Mouse (Mus musculus): Measurements from ENCODE around the gene Tm9sf1.

Gene Tm9sf1

GRCm38 (mm10) chr14:55634874-55635522, 8.6 kb downstream of the Tm9sf1 start:
- DNase-seq (ENCODE audit: low spot score in 2 of 2): peak; percentile 34 to 37

- DNase-seq (ENCODE audit: low spot score in 2 of 2): peak; percentile 36 to 41
Observed at GRCm38 (mm10) chr14:55629312-55629711, 14.3 kb downstream of the Tm9sf1 start.

GRCm38 (mm10) chr14:55628077-55628827, 15.4 kb downstream of the Tm9sf1 start:
- no peak for DNase-seq (ENCODE audit: low spot score in 2 of 2)

- DNase-seq (ENCODE audit: low spot score in 2 of 2): no peak
Observed at GRCm38 (mm10) chr14:55618486-55619195, 25.0 kb downstream of the Tm9sf1 start.

- DNase-seq (ENCODE audit: low spot score in 2 of 2): no peak
Observed at GRCm38 (mm10) chr14:55617822-55618221, 25.8 kb downstream of the Tm9sf1 start, which contains the start of gene Rec8. Gene Rec8, plus strand, starts transcription at chr14:55618037.

GRCm38 (mm10) chr14:55616844-55617243, 26.8 kb downstream of the Tm9sf1 start:
- DNase-seq (ENCODE audit: low spot score in 2 of 2): no peak

DNA sequence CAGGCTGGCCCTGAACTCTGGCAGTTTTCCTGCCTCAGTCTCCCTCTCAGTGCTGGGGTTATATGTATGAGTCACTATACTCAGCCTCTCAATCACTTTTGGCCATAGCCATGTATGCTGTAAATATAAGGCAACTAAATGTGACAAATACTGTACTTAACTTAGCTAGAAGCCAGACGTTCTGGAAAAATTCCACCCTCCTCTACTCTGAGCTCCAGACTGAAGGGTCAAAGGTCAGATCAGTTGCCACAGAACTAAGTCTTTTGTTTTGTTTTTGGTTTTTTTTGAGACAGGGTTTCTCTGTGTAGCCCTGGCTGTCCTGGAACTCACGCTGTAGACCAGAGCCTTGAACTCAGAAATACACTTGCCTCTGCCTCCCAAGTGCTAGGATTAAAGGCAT, 27.7 kb downstream of the Tm9sf1 start:
- no peak for DNase-seq (ENCODE audit: low spot score in 2 of 2)

GRCm38 (mm10) chr14:55614565-55615178, 28.9 kb downstream of the Tm9sf1 start:
- DNase-seq (ENCODE audit: low spot score in 2 of 2): no peak

GRCm38 (mm10) chr14:55613346-55613745, 30.3 kb downstream of the Tm9sf1 start:
- DNase-seq (ENCODE audit: low spot score in 2 of 2): no peak

- no peak for DNase-seq (ENCODE audit: low spot score in 2 of 2)
Observed at GRCm38 (mm10) chr14:55608339-55608738, 35.3 kb downstream of the Tm9sf1 start.

DNA sequence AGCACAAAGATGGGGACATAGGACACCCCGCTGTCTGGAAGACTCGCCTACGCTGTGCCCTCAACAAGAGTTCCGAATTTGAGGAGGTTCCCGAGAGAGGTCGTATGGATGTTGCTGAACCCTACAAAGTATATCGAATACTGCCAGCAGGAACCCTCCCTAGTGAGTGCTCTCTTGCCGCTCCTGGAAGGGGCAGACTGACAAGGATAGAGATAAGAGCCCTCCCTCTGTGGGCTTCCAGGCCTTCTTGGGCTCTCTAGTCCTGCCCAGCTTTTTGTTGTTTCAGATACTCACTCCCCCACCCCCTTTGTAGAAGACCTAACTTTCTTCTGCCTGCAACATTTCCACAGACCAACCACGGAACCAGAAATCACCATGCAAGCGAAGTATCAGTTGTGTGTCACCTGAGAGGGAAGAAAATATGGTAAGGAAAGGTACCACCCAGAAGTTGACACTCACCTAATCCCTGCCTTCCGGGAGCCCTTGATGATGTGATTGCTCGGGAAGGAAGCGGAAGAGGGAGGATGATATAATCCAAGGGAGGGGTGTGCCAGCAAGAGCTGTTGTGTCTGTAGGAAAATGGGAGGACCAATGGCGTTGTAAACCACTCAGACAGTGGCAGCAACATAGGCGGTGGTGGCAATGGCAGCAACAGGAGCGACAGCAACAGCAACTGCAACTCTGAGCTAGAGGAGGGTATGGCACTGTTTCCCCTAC, 37.7 kb downstream of the Tm9sf1 start:
- DNase-seq (ENCODE audit: low spot score in 2 of 2): no peak

DNA sequence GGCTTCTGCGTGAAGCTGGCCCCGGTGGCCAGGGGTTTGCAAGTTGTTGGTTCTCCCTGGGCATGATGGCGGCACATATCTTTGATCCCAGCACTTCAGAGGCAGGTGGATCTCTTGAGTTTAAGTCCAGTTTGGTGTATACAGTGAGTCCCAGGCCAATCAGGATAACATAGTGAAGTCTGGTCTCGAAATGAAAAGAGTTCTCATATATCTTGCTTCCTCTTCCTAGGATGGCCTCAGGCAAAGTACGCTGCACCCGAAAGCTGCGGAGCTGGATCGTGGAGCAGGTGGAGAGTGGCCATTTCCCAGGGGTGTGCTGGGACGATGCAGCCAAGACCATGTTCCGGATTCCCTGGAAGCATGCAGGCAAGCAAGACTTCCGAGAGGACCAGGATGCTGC, 38.8 kb downstream of the Tm9sf1 start:
- DNase-seq (ENCODE audit: low spot score in 2 of 2): no peak

- DNase-seq (ENCODE audit: low spot score in 2 of 2): peak; percentile 93 to 95
Observed at GRCm38 (mm10) chr14:55603633-55604576, 39.7 kb downstream of the Tm9sf1 start.

DNA sequence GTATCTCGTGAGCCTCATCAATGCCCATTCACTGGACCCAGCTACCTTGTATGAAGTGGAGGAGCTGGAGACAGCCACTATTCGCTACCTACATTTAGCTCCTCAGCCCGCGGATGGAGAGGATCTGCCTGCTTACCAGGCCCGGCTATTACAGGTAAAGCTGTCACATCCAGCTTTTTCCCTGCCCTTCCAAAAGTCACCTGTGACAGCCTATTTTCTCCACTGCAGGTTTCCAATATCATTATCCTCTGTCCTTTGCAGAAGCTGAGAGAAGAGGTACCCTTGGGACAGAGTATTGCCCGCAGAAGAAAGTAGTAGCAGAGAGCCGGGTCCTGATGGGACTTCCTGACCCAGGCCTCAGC, 40.4 kb downstream of the Tm9sf1 start, which contains the start of gene Irf9:
TSS of gene Irf9 (plus strand) at position 301 of the 362 bp plus-strand sequence.
- no peak for DNase-seq (ENCODE audit: low spot score in 2 of 2)

DNA sequence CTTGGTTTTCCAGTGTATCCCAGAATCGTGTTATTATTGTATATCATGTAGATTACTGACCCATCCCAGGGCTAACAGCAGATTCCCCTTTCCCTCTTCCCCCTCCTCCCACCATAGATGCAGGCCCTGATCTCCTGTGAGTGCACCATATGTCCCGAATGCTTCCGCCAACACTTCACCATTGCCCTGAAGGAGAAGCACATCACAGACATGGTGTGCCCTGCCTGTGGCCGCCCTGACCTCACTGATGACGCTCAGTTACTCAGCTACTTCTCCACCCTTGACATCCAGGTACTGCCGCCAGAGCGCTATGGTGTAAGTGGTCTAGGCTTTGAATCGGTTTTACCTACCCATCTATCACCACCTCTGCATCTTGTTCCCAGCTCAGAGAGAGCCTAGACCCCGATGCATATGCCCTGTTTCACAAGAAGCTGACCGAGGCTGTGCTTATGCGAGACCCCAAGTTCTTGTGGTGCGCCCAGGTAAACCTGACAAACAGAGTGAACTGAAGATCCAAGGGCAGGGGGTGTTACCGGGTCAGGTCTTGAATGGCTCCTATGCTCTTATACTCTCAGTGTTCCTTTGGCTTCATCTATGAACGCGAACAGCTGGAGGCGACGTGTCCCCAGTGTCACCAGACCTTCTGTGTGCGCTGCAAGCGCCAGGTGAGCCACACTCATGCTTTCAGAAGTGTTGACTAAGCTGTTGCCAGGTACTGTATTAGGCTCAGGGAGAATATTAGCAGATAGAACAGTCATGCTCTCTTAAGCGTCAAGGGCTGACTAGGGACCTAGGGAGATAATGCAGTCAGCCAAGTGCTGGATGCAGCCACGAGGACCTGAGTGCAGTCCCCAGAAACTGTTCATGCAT, 44.9 kb downstream of the Tm9sf1 start:
- no peak for DNase-seq (ENCODE audit: low spot score in 2 of 2)

GRCm38 (mm10) chr14:55596036-55596690, 47.4 kb downstream of the Tm9sf1 start:
- no peak for DNase-seq (ENCODE audit: low spot score in 2 of 2)

DNA sequence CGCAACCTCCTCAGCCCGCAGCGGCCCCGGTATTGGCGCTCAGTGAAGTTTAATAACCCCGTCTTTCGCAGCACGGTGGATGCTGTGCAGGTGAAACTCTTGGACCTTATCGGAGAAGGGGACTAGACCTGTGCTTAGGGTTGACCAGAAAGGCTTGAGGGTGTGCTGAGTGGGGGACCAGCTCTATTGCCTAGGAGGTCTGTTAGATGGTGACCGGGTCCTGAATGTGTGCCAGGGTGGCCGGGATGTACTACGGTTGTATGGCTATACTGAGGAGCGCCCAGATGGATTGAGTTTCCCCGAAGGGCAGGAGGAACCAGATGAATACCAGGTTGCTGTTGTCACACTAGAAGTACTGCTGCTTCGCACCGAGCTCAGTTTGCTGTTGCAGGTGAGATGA, 51.4 kb downstream of the Tm9sf1 start:
- DNase-seq (ENCODE audit: low spot score in 2 of 2): no peak

DNA sequence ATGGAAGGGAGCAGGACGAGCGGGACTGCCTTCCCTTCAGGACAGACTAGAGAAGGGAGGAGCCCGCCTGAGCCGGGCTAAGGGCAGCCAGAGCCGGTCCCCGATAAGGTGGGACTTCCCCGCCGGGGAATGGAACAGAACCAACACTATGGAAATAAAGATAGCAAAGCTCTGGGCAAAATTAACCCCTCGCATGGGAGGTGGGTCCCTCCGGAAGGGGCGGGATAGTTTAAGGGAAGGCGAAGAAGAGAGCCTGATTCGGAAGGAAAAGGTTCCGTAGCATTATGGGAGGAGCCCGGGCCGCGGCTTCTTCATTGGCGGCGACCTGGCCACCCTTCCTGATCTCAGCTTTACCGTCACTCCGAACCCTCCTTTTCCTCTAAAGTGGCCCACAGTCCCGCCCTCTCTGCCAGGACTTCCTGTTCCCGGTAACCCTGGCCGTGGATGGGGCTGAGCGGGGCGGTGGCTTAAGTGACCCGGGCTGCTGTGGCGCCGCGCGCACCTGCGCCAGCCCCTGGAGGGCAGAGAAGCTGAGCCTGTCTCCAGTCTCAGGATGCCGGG, 52.2 kb downstream of the Tm9sf1 start, which contains the start of gene Rnf31:
TSS of gene Rnf31 (plus strand) at position 378 of the 561 bp plus-strand sequence.
- DNase-seq (ENCODE audit: low spot score in 2 of 2): peak; percentile 97 to 98
